Mouse (Mus musculus): ENCODE data around the gene Lin7a. TPM values are rescaled to one million over a fixed set of nuclear protein-coding genes. Genes with fewer than 3 reads are reported as not detected.
"Not testable (repeated sequence)": the region's sequence is repeated elsewhere in the genome, so short reads cannot be mapped to it uniquely, and the experiment has no call there.

Gene Lin7a
- polyA plus RNA-seq, 1 experiment from 2014 or later = 50.8 TPM

DNA sequence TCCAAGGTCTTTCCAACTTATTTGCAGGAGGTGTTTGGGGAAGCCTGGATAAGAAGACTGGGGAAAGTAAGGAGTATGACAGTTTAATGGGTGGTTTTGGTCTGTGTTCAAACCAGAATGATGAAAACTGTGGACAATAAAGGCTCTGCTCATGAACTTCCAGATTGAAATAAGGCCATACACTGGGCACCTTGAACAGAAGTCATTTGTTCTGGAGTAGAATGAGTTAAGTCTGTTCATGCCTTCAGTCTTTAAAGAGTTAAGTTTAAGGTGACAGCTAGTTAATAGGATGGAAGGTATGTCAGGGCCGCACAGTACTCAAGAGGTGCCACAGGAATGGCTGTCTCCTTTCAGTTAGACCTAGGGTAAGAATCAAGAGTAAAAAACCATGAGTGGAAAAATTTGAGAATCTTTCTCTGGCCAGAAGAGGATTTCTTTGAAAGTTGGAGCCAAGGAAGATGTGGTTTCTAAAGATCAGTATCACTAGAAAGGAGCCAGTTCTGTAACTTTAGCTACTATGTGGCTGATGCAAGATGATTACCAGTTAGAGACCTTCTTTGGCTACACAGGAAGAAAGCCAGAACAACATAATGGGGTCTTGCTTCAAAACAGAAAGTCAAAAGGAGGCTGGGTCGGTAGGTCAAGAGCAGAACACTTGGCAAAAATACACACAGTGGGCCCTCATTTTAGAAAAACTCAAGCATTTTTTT is 33.2 kb upstream of the Lin7a start:
- ATAC-seq (ENCODE audit: low read depth) = no peak

GRCm38 (mm10) chr10:107238861-107239435 is 32.5 kb upstream of the Lin7a start:
- Histone ChIP-seq H3K4me3 (no peak overlapping the region), H3K36me3 (no peaks in the 10 kb centered on the region), H3K4me1 (replicated peaks) (no peaks in the 10 kb centered on the region), H3K27ac (replicated peaks) (no peak overlapping the region), H3K27me3 (no peaks in the 10 kb centered on the region), H3K9me3 (no peaks in the 10 kb centered on the region), H3K4me2 (no peak overlapping the region), H3K9ac (no peak overlapping the region)
- ATAC-seq (ENCODE audit: low read depth) = no peak
- 75% methylated on average over 3 of the region's 3 CpGs for WGBS

More for the DNA sequence above, 33.2 kb upstream of the Lin7a start:
- H3K9ac ChIP-seq = no peak overlapping the region
- no peak overlapping the region for H3K4me2 ChIP-seq
- H3K4me1 ChIP-seq (replicated peaks) = no peaks in the 10 kb centered on the region
- 87% methylated on average over 2 of the region's 2 CpGs for WGBS
- H3K27ac ChIP-seq (replicated peaks) = no peak overlapping the region
- H3K27me3 ChIP-seq = no peaks in the 10 kb centered on the region
- no peaks in the 10 kb centered on the region for H3K9me3 ChIP-seq
- H3K36me3 ChIP-seq = no peaks in the 10 kb centered on the region
- H3K4me3 ChIP-seq = no peak overlapping the region

DNA sequence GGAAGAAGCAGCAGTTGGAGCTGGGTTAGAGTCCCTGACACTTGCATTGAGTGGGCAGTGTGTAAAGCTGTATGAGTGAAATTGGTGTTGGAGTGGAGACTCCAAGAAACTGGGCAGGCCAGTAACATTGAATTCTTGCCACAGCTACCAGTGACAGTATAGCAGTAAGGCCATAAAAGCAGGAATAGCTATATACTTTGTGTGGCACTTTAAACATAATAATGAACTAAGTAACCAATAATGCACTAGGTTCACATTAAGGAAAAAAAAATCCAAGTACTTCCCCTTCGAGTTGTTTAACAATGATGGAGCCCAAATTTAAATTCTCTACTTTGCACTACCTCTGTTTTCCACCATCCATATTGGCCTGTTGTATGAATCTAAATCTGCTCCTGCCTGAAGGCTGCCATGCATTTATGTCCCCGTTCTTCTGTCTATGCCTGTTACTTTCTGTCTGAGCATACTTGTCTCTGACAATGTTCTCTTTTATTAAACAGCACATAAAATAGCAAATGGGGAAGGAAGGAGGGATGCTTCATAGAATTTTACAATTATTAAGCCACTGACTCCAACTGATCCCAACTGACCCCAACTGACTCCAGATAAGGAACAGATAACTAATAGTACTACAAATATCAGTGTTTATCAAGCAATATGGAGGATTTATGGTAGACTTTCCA is 31.7 kb upstream of the Lin7a start:
- no peaks in the 10 kb centered on the region for H3K9me3 ChIP-seq
- no peaks in the 10 kb centered on the region for H3K36me3 ChIP-seq
- no peak for ATAC-seq (ENCODE audit: low read depth)
- no peaks in the 10 kb centered on the region for H3K27me3 ChIP-seq
- no peak overlapping the region for H3K9ac ChIP-seq
- H3K27ac ChIP-seq (replicated peaks) = no peak overlapping the region
- no peak overlapping the region for H3K4me2 ChIP-seq
- H3K4me3 ChIP-seq = no peak overlapping the region
- no peaks in the 10 kb centered on the region for H3K4me1 ChIP-seq (replicated peaks)
- 85% methylated on average over 2 of the region's 2 CpGs for WGBS

- H3K4me2 ChIP-seq = no peak overlapping the region
- ATAC-seq (ENCODE audit: low read depth) = no peak
- WGBS = 90% methylated on average over 1 of the region's 1 CpGs
Observed at GRCm38 (mm10) chr10:107240446-107240845, 31.0 kb upstream of the Lin7a start.

DNA sequence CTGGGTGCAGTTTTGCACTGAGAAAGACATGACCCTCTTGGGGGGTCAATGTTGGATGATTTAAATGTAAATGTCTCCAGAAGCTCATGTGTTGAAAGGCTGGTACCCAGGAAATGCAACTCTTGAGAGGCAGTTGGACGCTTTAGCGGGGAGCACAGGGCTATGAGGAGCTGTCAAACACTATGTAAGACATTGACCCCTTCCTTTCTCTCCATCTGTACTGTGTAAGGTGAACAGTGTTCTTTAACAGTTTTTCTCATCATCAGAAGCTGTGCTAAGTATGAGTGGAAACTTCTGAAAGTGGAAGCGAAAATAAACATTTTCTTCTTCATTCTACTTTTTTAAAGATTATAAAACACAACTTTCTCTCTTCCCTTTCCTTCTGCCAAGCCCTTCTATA is 30.5 kb upstream of the Lin7a start:
- no peaks in the 10 kb centered on the region for H3K9me3 ChIP-seq
- ATAC-seq (ENCODE audit: low read depth) = no peak
- 90% methylated on average over 3 of the region's 3 CpGs for WGBS
- no peaks in the 10 kb centered on the region for H3K27me3 ChIP-seq
- H3K36me3 ChIP-seq = no peaks in the 10 kb centered on the region
- H3K4me3 ChIP-seq = no peak overlapping the region
- no peaks in the 10 kb centered on the region for H3K4me1 ChIP-seq (replicated peaks)
- no peak overlapping the region for H3K4me2 ChIP-seq
- H3K9ac ChIP-seq = no peak overlapping the region
- H3K27ac ChIP-seq (replicated peaks) = no peak overlapping the region

More at GRCm38 (mm10) chr10:107240446-107240845, 31.0 kb upstream of the Lin7a start:
- Histone ChIP-seq H3K36me3 (no peaks in the 10 kb centered on the region), H3K4me1 (replicated peaks) (no peaks in the 10 kb centered on the region), H3K9me3 (no peaks in the 10 kb centered on the region), H3K27me3 (no peaks in the 10 kb centered on the region), H3K9ac (no peak overlapping the region), H3K4me3 (no peak overlapping the region), H3K27ac (replicated peaks) (no peak overlapping the region)

- H3K9me3 ChIP-seq = no peaks in the 10 kb centered on the region
- H3K27ac ChIP-seq (replicated peaks) = no peak overlapping the region
- no peaks in the 10 kb centered on the region for H3K36me3 ChIP-seq
- H3K4me3 ChIP-seq = no peak overlapping the region
- ATAC-seq (ENCODE audit: low read depth) = no peak
- no peak overlapping the region for H3K4me2 ChIP-seq
- no peaks in the 10 kb centered on the region for H3K27me3 ChIP-seq
- H3K4me1 ChIP-seq (replicated peaks) = no peaks in the 10 kb centered on the region
- no peak overlapping the region for H3K9ac ChIP-seq
Observed at GRCm38 (mm10) chr10:107241406-107241805, 30.1 kb upstream of the Lin7a start.

- not testable (repeated sequence) for H3K27ac ChIP-seq (replicated peaks); ATAC-seq (ENCODE audit: low read depth); H3K4me1 ChIP-seq (replicated peaks); H3K9me3 ChIP-seq; H3K4me3 ChIP-seq; H3K9ac ChIP-seq; H3K27me3 ChIP-seq; H3K4me2 ChIP-seq; H3K36me3 ChIP-seq
- WGBS = 93% methylated on average over 1 of the region's 1 CpGs
Observed at GRCm38 (mm10) chr10:107241999-107242398, 29.5 kb upstream of the Lin7a start.

DNA sequence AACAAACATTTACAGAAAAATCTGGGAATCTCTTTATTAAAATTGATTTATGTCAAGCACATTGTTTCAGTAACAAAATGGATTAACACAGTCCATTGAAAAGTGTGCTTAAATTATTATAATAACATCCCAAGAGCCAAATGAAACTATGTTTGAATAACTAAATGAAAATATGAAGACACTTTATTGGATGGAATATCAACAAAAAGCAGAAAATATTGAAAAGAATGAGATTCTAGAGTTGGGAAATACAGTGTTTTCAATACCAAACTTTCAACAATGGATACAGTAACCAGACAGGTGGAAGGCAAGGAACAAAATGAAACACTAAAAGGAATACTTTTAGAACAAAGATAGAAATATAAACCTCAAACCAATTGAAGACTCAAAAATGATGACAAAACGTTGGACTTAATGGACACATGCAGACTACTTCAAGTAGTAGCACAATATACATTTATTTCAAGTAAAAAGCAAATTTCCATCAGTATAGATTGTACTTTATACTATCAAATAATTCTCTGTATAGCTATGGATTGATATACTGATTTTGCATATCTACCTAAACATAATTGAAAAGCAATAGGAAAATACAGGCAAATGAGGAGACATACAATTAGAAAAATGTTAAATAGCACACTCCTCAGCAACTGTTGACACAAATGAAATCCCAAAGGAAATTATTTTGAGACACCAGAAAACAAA is 28.6 kb upstream of the Lin7a start:
- WGBS = 94% methylated on average over 1 of the region's 1 CpGs
- Histone ChIP-seq H3K9ac (no peak overlapping the region), H3K27ac (replicated peaks) (no peak overlapping the region), H3K9me3 (no peaks in the 10 kb centered on the region), H3K36me3 (no peaks in the 10 kb centered on the region), H3K27me3 (no peaks in the 10 kb centered on the region), H3K4me3 (no peak overlapping the region), H3K4me1 (replicated peaks) (no peaks in the 10 kb centered on the region), H3K4me2 (no peak overlapping the region)
- no peak for ATAC-seq (ENCODE audit: low read depth)

DNA sequence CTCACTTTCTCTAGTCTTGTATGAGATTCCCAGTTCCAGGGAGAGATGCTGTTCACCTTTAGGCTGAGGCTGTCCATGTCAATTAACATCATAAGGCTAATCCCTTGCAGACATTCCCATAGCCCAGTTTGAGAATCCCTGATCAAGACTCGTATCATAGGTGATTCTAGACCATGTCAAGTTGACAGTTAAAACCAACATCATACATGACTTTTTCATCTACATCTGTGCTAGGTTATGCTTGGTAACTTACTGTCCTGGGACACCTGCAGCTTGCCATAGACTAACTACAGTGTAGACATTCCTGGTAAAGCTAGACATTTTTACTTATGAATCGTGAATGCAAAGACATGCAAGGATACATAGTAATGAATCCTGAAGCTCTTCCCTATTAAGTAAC is 27.3 kb upstream of the Lin7a start:
- no peaks in the 10 kb centered on the region for H3K9me3 ChIP-seq
- no peaks in the 10 kb centered on the region for H3K27me3 ChIP-seq
- 87% methylated on average over 2 of the region's 2 CpGs for WGBS
- no peak overlapping the region for H3K4me2 ChIP-seq
- no peak for ATAC-seq (ENCODE audit: low read depth)
- H3K36me3 ChIP-seq = no peaks in the 10 kb centered on the region
- no peaks in the 10 kb centered on the region for H3K4me1 ChIP-seq (replicated peaks)
- no peak overlapping the region for H3K27ac ChIP-seq (replicated peaks)
- H3K4me3 ChIP-seq = no peak overlapping the region
- no peak overlapping the region for H3K9ac ChIP-seq

- Histone ChIP-seq H3K9ac (no peak overlapping the region), H3K27me3 (no peaks in the 10 kb centered on the region), H3K4me3 (no peak overlapping the region), H3K4me1 (replicated peaks) (no peaks in the 10 kb centered on the region), H3K9me3 (no peaks in the 10 kb centered on the region), H3K27ac (replicated peaks) (no peak overlapping the region), H3K4me2 (no peak overlapping the region), H3K36me3 (no peaks in the 10 kb centered on the region)
- 92% methylated on average over 4 of the region's 4 CpGs for WGBS
- no peak for ATAC-seq (ENCODE audit: low read depth)
Observed at GRCm38 (mm10) chr10:107244691-107245530, 26.6 kb upstream of the Lin7a start.

GRCm38 (mm10) chr10:107245531-107245840 is 26.0 kb upstream of the Lin7a start:
- H3K27me3 ChIP-seq = no peaks in the 10 kb centered on the region
- no peaks in the 10 kb centered on the region for H3K4me1 ChIP-seq (replicated peaks)
- no peak for ATAC-seq (ENCODE audit: low read depth)
- no peak overlapping the region for H3K9ac ChIP-seq
- H3K4me2 ChIP-seq = no peak overlapping the region
- no peaks in the 10 kb centered on the region for H3K36me3 ChIP-seq
- no peak overlapping the region for H3K27ac ChIP-seq (replicated peaks)
- 71% methylated on average over 2 of the region's 2 CpGs for WGBS
- H3K9me3 ChIP-seq = no peaks in the 10 kb centered on the region
- no peak overlapping the region for H3K4me3 ChIP-seq

Data from neural tube, embryonic 13.5 days (tissue).